Mouse (Mus musculus) gastrocnemius, postnatal 36 days (tissue): ENCODE results near the gene Mlip. TPM values are rescaled to one million over a fixed set of nuclear protein-coding genes. Genes with fewer than 3 reads are reported as not detected.
"Not testable (repeated sequence)": the region's sequence is repeated elsewhere in the genome, so short reads cannot be mapped to it uniquely, and the experiment has no call there.

Experiments
- DNase-seq, 2 experiments: peaks; one replicate each; pipeline ENCODE4 v3.0.0; 2022
- intact Hi-C: fragments of 180-260 bp; cut with DNase I; formaldehyde crosslinking; loops from one replicate; pipeline ENCODE4 v1.15.1; 2025
- total RNA-seq, 2 experiments: library from RNA; stranded (reverse); gene quantifications; 2 replicates each; pipeline ENCODE4 v1.2.3; 2021

The Mlip gene
- total RNA-seq, 2 experiments from 2014 or later: 75.2 to 97.9 TPM

DNA sequence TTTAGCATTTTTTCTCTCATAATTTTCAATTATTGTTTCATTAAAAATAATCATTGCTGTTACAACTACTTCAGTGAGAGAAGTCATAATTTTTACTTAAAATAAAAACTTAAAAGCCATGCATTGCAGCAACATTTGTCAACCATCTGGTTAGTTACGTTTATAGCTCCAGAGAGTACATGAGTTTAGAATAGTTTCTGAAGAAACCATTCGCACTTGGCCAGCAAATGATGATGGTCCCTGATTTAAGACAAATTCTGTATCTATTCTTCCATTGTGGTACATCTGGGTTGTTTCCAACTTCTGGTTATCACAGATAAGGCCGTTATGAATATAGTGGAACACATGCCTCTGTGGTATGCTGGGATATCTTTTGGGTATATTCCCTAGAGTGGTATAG, 98.3 kb downstream of the Mlip start:
- intact Hi-C loops: no loop called here
- no peak for DNase-seq

DNA sequence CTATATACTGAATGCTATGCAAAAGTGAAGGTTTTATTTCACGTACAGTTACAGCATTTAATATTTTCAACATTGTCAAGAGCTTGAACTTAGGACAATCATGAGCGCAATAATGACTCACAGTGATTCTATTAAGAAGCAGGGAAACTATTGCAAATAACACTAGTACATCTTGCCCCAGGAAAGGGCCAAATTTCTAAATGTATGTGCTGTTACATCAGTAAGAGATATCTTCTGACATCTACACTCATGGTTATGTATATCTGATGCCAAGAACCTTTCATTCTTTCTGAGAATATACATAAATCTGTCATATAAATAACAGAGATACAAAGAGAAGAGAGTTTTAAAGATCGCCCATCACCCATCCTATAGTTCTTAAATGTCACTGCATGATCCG, 100.0 kb downstream of the Mlip start:
- intact Hi-C loops: no loop called here
- DNase-seq: no peak

DNA sequence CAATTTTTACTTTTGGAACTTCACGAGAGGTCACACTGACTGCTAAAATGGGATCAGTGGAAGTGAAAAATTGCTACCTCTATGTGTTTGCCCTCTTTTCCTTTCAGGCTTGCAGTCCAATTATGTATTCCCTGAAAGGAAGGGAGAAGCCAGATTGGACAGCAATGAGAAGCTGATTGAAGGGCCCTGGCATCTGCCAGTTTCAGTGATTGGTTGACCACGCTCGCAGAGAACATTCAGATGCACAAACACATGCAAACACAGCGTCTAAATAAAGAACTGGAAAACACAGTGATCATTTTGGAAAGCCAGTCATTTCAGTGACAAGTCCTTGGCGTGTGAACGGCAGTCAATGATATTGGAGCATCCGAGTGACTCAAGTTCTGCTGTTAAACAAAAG, 100.6 kb downstream of the Mlip start:
- intact Hi-C loops: no loop called here
- DNase-seq: no peak

GRCm38 (mm10) chr9:77251511-77252112, 101.2 kb downstream of the Mlip start:
- intact Hi-C loops: no loop called here
- DNase-seq: no peak

GRCm38 (mm10) chr9:77198250-77198649, 154.5 kb downstream of the Mlip start:
- intact Hi-C loops: no loop called here
- DNase-seq: no peak

GRCm38 (mm10) chr9:77179486-77179885, 173.3 kb downstream of the Mlip start:
- intact Hi-C loops: no loop called here
- no peak for DNase-seq

DNA sequence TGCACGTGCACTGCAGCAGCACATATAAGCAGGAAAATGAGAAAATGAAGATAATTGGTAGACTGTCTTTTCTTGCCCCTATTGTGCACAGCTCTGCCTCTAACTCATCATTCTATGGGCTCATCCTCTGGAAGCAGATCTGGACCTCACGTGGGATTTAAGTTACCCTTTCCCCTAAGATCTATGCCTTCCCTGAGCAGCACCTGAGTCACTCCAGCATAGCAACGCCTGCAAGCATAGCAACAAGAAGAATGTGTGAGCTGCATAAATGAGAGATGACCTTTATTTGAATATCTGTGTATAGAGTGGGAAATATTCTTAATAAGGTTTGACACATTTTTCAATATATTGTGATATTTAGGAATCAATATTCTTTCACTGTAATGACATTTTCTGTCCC, 176.9 kb downstream of the Mlip start:
- no peak for DNase-seq
- intact Hi-C loops: no loop called here

GRCm38 (mm10) chr9:77172044-77172443, 180.7 kb downstream of the Mlip start:
- no peak for DNase-seq
- intact Hi-C loops: no loop called here

- DNase-seq: no peak
- intact Hi-C loops: no loop called here
Measured at GRCm38 (mm10) chr9:77165877-77166276, 186.9 kb downstream of the Mlip start.

DNA sequence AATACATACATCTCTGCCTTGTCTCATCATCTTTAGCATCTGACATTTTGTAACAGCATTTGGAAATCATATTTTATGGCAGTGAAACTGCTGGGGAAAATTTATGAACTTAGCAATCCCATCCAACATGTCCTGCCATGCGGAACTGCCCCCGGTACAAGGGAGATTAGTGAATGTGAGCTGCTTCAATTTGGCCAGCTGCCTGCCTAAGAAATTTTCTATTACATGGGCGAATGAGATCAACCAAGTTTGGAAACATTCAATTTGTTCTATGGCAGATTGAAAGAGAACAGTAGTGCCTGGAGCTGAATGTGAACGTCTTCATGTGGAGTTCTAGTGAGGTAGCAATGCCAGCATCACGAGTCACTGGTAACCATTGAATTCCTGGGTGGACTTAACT, 191.0 kb downstream of the Mlip start:
- intact Hi-C loops: no loop called here
- DNase-seq: no peak

GRCm38 (mm10) chr9:77160277-77160926, 192.4 kb downstream of the Mlip start:
- no peak for DNase-seq
- intact Hi-C loops: no loop called here

DNA sequence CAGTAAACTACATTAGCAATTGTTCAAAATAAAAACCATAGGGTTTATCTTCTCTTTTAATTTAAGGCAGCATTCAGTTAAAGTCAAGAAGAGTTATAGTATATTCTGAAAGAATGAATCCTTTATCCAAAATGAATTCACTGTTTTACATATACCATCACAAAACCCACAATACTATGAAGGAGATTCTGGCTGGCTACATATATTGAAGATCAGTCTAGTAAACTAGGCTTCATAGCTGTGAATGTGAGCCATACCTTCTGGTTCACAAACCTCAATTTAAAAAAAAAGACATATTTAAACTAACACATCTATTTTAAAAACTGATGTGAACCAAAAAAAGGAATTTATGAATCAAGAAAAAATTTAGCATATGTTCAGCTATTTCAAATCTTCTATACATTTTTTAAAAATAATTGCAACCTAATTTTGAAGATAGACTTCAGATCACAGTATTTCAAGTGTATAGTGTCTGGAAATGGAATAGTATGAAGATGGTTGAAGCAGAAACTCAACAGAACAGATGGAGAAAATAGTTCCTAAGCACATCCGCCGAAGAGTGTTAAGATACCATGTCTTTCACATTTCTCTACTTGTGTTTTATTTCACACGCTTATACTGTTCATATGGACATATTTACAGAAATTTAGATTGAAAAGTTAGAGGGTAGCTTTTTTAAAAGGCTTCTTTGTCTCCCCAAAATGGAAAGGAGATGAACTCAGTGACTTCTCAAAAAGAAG, 204.1 kb downstream of the Mlip start:
- no peak for DNase-seq
- intact Hi-C loops: no loop called here

- intact Hi-C loops: loop anchor here (10.0 kb wide), 1 partner anchor 255 kb away; no protein-coding TSS in a partner anchor
- no peak for DNase-seq
Measured at GRCm38 (mm10) chr9:77119735-77120134, 233.0 kb downstream of the Mlip start.

GRCm38 (mm10) chr9:77096886-77097285, 255.9 kb downstream of the Mlip start:
- intact Hi-C loops: no loop called here
- no peak for DNase-seq

GRCm38 (mm10) chr9:77083221-77083620, 269.5 kb downstream of the Mlip start:
- DNase-seq, intact Hi-C loops: not testable (repeated sequence)

- no peak for DNase-seq
- intact Hi-C loops: no loop called here
Measured at GRCm38 (mm10) chr9:77071676-77072075, 281.1 kb downstream of the Mlip start.

- intact Hi-C loops: no loop called here
- DNase-seq: no peak
Measured at GRCm38 (mm10) chr9:77056611-77057010, 296.2 kb downstream of the Mlip start.

DNA sequence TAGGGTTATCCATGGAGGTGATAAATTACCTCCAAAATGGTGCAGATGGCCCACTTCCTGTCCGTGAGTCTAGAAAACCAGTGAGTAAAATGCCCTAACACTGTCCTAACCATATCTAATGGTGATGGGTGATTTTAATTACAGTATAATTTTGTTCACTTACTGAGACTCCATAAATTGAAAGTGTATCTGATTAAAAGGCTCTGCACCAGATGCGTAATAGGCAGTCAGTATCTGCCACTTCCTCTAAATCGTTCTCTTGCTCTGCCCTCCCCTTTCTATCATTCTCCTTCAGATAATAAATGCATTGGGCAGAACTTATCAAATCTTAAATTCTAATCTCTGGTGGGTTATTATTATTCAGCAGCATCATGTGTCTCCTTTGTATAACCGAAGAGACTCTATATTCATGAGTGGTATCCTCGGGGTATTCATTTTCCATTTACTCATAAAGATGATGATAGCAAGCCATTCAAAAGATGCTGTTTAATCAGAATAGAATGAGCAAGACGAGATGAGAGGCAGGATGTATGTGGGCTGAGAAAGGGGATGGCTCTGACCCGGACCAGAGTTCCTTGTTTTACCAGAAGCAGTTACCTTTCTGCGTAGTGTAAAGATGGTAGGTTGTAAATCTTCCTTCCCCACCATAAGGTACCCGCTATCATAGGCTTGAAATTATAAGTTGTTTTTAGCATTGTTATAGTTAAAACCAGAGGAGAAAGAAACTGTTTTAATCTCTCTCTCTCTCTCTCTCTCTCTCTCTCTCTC, 298.2 kb downstream of the Mlip start:
- no peak for DNase-seq
- intact Hi-C loops: no loop called here
